Mouse (Mus musculus) CD4-positive, CD25-positive, alpha-beta regulatory T cell, adult 2 months (primary cell): Measurements from ENCODE around the gene Aldh4a1.

ENCODE experiments used
- DNase-seq: peaks from one replicate; pipeline ENCODE4 v3.0.0-alpha.2; 2012; ENCODE audit warnings: low read depth, low spot score

The Aldh4a1 gene

GRCm38 (mm10) chr4:139619765-139620164 lies 2.9 kb upstream of the Aldh4a1 start:
- DNase-seq = no peak

DNA sequence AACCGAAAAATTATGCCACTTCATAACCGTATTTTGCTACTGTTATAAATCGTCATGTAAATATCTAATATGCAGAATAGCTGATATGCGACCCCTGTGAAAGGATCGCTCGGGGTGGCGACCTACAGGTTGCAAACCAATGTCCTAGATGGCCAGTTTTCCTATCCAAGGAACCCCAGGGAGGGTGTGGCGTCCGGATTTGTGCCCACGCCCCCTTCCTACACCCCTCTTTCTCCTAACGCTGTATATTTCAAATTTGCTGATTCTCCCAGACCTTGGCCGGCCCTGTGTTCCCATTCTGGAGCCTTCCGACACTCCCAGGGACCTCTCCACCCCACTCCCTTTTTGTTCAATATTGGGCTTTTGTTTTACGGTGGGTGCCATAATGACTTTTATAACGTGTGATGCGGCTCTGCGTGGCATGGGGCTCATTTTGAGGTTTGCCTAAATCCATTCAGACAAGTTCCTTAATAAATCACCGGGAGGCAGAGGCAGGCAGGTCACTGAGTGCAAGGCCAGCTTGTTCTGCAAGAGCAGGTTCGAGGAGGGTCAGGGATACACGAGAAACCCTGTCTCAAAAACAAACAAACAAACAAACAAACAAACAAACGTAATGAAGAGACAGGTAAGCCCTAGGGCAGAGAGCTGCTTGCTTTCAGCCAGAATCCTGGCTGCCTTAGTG lies 909 bp downstream of the Aldh4a1 start:
- DNase-seq = no peak

GRCm38 (mm10) chr4:139624116-139624489 lies 1.4 kb downstream of the Aldh4a1 start:
- no peak for DNase-seq

DNA sequence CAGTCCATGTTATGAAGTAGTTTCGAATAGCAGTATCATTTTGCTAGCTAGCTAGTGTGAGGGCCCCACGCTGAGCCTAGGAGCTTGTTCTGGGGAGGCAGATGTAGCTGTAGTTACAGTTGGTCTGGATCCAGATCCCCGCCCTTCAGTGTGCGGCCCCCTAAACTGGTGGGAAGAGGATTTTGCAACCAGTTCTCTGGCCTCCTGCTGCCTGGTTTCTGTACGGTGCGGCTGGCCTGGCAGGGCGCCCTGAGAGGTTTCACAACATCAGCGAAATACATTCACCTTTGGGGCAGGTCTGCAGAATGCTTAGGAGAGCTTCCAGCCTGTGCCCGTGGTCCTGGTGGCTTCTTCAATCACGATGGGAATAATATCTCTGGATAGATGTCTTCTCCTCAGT lies 2.0 kb downstream of the Aldh4a1 start:
- DNase-seq = no peak

DNA sequence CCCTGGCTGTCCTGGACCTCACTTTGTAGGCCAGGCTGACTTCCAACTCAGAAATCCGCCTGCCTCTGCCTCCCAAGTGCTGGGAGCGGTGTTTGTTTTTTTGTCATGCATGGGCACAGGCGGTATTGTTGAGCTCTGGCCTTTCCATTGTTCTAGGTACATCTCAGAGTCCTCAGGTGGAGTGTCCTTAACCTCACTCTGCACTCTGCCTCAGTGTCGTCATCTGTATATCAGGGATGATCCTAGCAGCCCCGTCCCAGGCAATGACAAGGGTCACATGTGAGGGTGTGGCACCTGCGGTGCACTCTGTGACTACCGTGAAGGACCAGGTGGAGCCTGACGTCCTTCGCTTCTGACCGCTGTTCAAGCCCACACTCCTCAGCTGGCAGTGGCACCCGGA lies 4.7 kb downstream of the Aldh4a1 start:
- no peak for DNase-seq

GRCm38 (mm10) chr4:139630171-139630570 lies 7.5 kb downstream of the Aldh4a1 start:
- no peak for DNase-seq

- DNase-seq = no peak
These were observed 8.5 kb downstream of the Aldh4a1 start for GRCm38 (mm10) chr4:139631141-139631540.

DNA sequence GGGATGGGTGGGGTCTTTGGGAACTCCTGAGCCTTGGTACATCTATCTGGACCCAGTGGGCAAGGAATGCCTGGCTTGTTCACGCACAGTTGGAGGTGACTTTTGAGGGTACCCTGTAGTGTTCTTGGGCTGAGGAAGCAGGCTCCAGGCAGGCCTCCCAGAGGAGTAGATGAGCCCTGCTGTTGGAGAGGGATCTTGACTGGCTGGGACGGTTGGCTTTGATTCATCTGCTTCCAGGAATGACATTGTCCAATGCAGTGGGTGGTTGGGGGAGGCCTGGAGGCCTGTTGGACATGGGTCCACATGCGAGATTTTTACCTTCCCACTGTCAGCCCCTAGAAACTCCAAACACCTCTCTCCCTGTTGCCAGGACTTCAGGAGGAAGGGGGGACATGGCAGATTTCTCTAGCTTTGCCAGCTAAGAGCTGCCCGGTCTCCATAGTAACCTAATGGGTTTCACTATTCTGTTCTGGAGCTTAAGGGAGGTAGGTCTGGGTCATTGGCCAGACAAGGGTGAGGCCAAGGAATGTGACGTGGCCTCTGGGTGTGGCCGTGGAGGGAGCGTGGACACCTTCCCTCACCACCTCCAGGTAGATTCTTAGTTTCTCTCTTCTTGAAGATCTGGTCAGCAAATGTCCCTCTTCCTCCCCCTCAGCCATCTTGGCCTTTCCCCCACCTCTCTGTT lies 9.0 kb downstream of the Aldh4a1 start:
- no peak for DNase-seq

DNA sequence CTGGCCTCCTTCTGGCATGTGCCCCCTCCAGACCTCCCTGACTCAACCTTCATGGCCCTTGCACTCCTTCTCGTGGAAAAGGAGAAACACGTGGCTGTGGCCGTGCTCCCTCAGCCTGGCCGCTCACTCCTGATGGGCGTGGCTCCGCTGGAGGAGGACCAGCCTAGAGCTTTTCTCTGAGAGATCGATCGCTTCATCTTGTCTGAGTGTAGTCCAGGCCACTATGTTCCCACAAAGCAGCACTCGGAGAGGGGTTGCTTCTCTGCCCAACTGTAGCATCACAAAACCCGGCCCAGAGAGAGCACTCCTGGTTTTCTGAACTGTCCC lies 9.6 kb downstream of the Aldh4a1 start:
- DNase-seq = no peak

DNA sequence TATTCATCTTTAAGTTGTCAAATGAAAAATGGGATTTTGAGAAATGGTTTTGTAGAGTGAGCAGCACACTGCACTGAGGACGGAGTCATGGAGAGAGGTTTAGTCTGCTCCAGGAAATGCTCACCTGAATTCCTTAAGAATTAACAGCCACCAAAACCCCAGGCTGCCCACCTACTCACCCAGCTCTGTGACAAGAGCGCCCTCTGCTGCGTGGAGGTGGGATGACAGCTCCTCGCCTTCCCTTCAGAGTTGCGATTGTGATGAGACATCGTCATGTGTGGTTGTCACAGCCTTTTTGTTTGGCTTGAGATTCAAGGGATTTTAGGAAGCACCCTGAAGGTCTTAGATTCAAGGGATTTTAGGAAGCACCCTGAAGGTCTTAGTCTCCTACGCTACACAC lies 13.7 kb downstream of the Aldh4a1 start:
- peak; percentile 82 for DNase-seq

- DNase-seq = no peak
These were observed 15.2 kb downstream of the Aldh4a1 start for GRCm38 (mm10) chr4:139637847-139638246.

DNA sequence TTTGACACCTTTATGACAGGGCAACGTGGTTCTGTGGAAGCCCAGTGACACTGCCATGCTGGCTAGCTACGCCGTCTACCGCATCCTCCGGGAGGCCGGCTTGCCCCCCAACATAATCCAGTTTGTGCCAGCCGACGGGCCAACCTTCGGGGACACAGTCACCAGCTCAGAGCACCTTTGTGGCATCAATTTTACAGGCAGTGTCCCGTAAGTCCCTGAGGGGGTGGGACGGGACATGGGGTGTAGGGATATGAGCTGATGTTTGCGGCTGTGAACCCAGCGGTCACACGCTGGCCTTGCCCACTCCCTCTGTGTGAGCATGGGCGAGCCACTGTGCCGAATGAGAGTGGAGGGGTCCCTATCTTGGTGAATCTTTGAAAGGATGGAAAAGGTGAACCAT lies 15.7 kb downstream of the Aldh4a1 start:
- DNase-seq = no peak

GRCm38 (mm10) chr4:139639801-139640200 lies 17.1 kb downstream of the Aldh4a1 start:
- DNase-seq = no peak

DNA sequence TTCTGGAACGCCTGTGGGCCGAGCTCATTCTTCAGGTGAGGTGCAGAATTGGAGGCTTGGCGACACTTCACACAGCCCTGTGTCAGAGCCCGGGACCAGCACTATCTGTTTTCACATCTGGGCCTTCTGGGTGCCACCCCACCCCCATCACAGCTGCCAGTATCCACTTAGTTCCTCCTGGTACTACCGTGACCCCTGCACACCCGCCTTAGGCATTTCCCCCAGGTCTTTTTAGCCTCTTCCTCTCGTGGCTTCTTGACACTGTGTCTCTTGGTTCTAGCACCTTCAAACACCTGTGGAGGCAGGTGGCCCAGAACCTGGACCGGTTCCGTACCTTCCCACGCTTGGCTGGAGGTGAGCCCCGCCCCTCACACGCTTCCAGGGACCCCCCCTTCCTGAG lies 17.7 kb downstream of the Aldh4a1 start:
- DNase-seq = no peak

GRCm38 (mm10) chr4:139640775-139641174 lies 18.1 kb downstream of the Aldh4a1 start:
- no peak for DNase-seq

DNA sequence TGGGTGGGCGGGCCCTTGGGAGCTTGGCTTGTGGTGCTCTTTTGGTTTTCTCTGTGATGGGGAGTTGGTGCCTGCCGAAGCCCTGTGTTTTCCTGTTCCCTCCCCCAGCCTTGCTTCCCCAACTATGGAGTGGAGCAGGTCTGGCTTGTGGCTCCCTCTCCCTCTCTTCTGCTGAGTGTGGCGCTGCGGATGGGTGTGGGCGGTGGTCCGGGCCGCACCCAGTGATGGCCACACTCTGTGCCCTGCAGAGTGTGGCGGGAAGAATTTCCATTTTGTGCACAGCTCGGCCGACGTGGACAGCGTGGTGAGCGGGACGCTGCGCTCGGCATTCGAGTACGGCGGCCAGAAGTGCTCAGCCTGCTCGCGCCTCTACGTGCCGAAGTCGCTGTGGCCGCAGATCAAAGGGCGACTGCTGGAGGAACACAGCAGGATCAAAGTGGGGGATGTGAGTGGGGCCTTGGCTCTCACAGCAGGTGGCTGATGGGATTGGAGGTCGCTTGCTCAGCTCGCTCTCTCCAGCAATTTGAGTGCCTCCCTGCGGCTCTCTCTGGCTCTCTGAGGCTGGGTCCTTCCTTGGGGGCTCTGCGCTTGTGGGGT lies 19.3 kb downstream of the Aldh4a1 start:
- DNase-seq = no peak

DNA sequence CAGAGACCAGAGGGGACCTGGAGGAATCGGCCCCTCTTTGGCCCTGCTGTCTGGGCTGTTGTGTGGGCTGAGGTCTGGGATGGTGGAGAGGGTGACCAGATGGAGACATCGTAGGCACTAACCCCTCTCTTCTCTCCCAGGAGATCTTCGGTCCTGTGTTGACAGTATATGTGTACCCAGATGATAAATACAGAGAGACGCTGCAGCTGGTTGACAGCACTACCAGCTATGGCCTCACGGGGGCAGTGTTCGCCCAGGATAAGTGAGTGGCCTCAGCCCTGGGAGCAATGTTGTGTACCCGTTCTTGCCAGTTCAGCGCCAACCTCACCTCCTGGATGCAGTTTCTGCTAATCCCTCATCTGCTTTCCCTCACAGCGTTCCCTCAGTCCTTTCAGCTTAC lies 21.3 kb downstream of the Aldh4a1 start:
- peak; percentile 80 for DNase-seq

- DNase-seq = no peak
These were observed 24.2 kb downstream of the Aldh4a1 start for GRCm38 (mm10) chr4:139646916-139647315.

DNA sequence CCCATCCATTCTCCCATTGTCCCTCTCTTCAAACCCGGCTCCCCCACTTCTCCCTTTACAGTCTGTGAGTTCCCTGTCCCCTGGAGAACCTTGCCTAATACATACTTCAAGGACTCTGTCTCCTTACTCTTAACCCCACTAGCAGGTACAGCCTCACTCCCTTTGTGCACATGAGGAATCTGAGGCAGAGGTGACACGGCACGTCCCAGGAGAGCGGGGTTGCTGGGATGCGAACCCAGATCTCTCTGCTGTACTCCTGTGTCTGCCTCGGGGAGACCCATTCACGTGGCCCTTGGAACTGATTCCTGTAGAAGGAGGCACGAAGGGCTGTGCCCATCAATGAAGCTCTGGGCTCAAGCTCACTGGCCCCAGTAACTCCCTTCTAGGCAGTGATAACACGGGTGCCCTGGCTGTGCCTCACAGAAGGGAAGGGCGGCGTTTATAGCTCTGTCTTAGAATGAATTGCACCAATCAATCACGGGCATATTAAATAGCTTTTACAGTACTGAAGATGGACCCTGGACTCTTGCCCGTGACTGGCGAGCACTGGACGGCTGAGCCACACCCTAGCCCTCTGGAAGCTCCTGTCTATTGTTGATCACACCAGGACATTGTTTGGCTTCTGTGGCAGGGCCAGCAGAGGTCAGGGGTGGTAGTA lies 27.5 kb downstream of the Aldh4a1 start:
- no peak for DNase-seq

DNA sequence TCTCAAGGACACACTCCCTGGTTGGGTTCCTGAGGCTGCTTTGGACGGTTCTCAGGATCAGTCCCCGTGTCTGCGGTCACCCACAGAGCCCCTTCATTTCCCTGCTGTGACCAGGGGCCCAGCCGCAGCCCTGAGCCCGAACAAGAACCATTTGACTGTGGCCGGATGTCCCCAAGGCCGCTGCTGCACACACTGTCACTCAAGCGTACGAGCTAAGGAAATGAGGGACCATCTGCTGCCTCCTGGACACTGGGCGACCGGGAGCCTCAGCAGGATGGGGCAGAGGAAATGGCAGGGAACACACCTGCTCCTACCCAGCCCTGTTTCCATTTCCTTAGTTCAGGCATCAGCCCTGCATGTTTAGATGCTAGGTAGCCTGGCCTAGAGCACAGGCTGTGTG lies 28.2 kb downstream of the Aldh4a1 start:
- no peak for DNase-seq

DNA sequence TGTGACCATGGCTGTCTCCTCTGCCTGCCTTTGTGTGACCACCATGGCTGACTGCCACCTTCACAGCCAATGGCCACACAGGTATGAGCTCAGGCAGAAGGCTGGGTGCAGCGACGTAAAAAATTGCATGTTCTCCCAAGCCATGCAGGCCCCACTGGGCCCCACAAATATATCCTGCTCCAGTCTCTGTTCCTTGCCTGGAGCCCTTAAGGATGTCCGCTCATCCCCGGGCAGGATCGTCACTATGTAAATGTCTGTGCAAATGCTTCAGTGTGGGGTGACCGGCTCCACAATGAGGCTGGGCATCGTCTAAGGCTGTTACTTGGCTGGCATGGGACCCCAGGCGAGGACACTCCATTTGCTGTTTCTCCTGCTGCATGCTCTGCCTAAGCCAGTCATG lies 30.6 kb downstream of the Aldh4a1 start, which contains the start of gene Tas1r2:
Tas1r2 (plus strand) TSS at position 301 of the 400 bp plus-strand sequence.
- no peak for DNase-seq

DNA sequence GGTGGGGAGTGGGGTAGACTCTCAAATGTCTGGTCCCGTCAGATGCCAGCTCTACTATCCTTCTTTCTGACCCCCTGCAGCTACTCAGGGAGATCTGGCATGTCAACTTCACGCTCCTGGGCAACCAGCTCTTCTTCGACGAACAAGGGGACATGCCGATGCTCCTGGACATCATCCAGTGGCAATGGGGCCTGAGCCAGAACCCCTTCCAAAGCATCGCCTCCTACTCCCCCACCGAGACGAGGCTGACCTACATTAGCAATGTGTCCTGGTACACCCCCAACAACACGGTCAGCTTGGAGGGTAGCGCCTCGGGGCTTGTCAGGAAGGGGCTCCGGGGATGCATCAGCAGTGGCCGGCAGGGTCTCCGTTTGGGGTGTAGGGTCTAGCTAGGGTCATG lies 39.2 kb downstream of the Aldh4a1 start:
- DNase-seq = no peak

DNA sequence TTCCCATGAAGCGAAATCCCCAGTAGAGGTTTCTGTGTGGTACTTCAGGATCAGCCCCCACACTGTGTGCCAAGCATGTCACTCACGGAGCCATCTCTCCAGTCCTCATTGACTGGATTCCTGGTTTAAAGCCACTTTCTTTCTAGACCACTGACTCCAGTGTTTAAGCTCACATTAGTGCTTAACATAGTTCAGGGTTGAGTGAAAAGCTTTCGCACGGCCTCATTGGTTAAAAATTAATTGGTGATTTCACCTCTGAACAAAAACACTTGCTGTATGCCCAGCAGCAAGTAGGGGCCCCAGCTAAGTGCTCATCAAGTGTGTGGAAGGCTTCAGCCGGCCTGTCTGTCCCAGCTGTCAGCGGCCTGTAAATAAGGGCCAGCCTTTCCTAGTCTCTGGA lies 45.0 kb downstream of the Aldh4a1 start:
- no peak for DNase-seq
